Mouse (Mus musculus) megakaryocyte-erythroid progenitor cell, adult 5-6 weeks (primary cell): Measurements from ENCODE around the gene Acr. TPM values are rescaled to one million over a fixed set of nuclear protein-coding genes. Genes with fewer than 3 reads are reported as not detected.

Source experiments
- ATAC-seq: replicated peaks from 2 replicates; pipeline ENCODE4 v1.8.0; 2016; ENCODE audit warnings: mild to moderate bottlenecking, inconsistent platforms; ENCODE audit not compliant: severe bottlenecking, poor library complexity, low FRiP score, low TSS enrichment
- total RNA-seq, 2 experiments: library from RNA; stranded (forward) in 1 of 2; stranded (reverse) in 1 of 2; fragments of 200-1000, 215-1000 nt in 1 of 2; fragments of >200 nt in 1 of 2; fragmentation: Nextera tagmentation in 1 of 2; gene quantifications; 2 replicates each; pipeline ENCODE4 v1.2.3; 2014 to 2017

Acr gene
- total RNA-seq, 2 experiments from 2014 or later, result 1.3 TPM; not detected in 1

- ATAC-seq, result no peak; the same call in 1 of the 2 replicates
These were observed 39.4 kb downstream of the Acr start for GRCm38 (mm10) chr15:89607480-89607879.

GRCm38 (mm10) chr15:89607888-89608287 lies 39.8 kb downstream of the Acr start:
- ATAC-seq, result no peak

- ATAC-seq, result peak; percentile 88
These were observed 54.3 kb downstream of the Acr start for GRCm38 (mm10) chr15:89622312-89622958.

- ATAC-seq, result 0 out of 2 replicates have a peak, but pooled peaks have one; percentile 18
These were observed 55.0 kb downstream of the Acr start for GRCm38 (mm10) chr15:89622959-89623625.

- ATAC-seq, result peak; percentile 84
These were observed 55.5 kb downstream of the Acr start for GRCm38 (mm10) chr15:89623626-89623959.

Other genes starting within 250 kb of the Acr start
- gene Adm2, start 245.6 kb upstream of the Acr start, total RNA-seq (2014; fragmentation: Nextera tagmentation), result not detected in 2 replicates
- gene Adm2, start 245.6 kb upstream of the Acr start, total RNA-seq (2017), result not detected in 2 replicates
- not detected in 2 replicates for gene Miox, start 233.9 kb upstream of the Acr start, total RNA-seq (2014; fragmentation: Nextera tagmentation)
- not detected in 2 replicates for gene Miox, start 233.9 kb upstream of the Acr start, total RNA-seq (2017)
- 30.5 and 38.1 TPM in 2 replicates for gene Lmf2, start 212.7 kb upstream of the Acr start, total RNA-seq (2014; fragmentation: Nextera tagmentation)
- 6.5 and 8.2 TPM in 2 replicates for gene Lmf2, start 212.7 kb upstream of the Acr start, total RNA-seq (2017)
- 144 and 155 TPM in 2 replicates for gene Ncaph2, start 212.6 kb upstream of the Acr start, total RNA-seq (2014; fragmentation: Nextera tagmentation)
- gene Ncaph2, start 212.6 kb upstream of the Acr start, total RNA-seq (2017), result 88.3 and 91.2 TPM in 2 replicates
- 26.1 and 28.3 TPM in 2 replicates for gene Sco2, start 194.5 kb upstream of the Acr start, total RNA-seq (2014; fragmentation: Nextera tagmentation)
- gene Sco2, start 194.5 kb upstream of the Acr start, total RNA-seq (2017), result 12.2 and 17.0 TPM in 2 replicates
- not detected in 2 replicates for gene Tymp, start 191.3 kb upstream of the Acr start, total RNA-seq (2014; fragmentation: Nextera tagmentation)
- 0.65 TPM in 1 of 2 replicates, not detected in the other for gene Tymp, start 191.3 kb upstream of the Acr start, total RNA-seq (2017)
- 13.9 and 14.0 TPM in 2 replicates for gene Odf3b, start 189.0 kb upstream of the Acr start, total RNA-seq (2014; fragmentation: Nextera tagmentation)
- gene Odf3b, start 189.0 kb upstream of the Acr start, total RNA-seq (2017), result 4.7 TPM in 1 of 2 replicates, not detected in the other
- gene Klhdc7b, start 183.4 kb upstream of the Acr start, total RNA-seq (2014; fragmentation: Nextera tagmentation), result not detected in 2 replicates
- not detected in 2 replicates for gene Klhdc7b, start 183.4 kb upstream of the Acr start, total RNA-seq (2017)
- gene Syce3, start 157.8 kb upstream of the Acr start, total RNA-seq (2014; fragmentation: Nextera tagmentation), result not detected in 2 replicates
- not detected in 2 replicates for gene Syce3, start 157.8 kb upstream of the Acr start, total RNA-seq (2017)
- gene Cpt1b, start 142.5 kb upstream of the Acr start, total RNA-seq (2014; fragmentation: Nextera tagmentation), result 2.0 and 3.5 TPM in 2 replicates
- 2.0 and 14.6 TPM in 2 replicates for gene Cpt1b, start 142.5 kb upstream of the Acr start, total RNA-seq (2017)
- 0.70 and 2.8 TPM in 2 replicates for gene C730034F03Rik, start 138.7 kb upstream of the Acr start, total RNA-seq (2014; fragmentation: Nextera tagmentation)
- gene C730034F03Rik, start 138.7 kb upstream of the Acr start, total RNA-seq (2017), result 2.0 and 3.1 TPM in 2 replicates
- gene Gm44502, start 138.6 kb upstream of the Acr start, total RNA-seq (2014; fragmentation: Nextera tagmentation), result not detected in 2 replicates
- gene Gm44502, start 138.6 kb upstream of the Acr start, total RNA-seq (2017), result 0.57 TPM in 1 of 2 replicates, not detected in the other
- 56.6 and 59.9 TPM in 2 replicates for gene Chkb, start 138.4 kb upstream of the Acr start, total RNA-seq (2014; fragmentation: Nextera tagmentation)
- 14.5 and 14.9 TPM in 2 replicates for gene Chkb, start 138.4 kb upstream of the Acr start, total RNA-seq (2017)
- gene Mapk8ip2, start 114.4 kb upstream of the Acr start, total RNA-seq (2014; fragmentation: Nextera tagmentation), result not detected in 2 replicates
- not detected in 2 replicates for gene Mapk8ip2, start 114.4 kb upstream of the Acr start, total RNA-seq (2017)
- gene Arsa, start 90.9 kb upstream of the Acr start, total RNA-seq (2014; fragmentation: Nextera tagmentation), result 10.7 and 18.3 TPM in 2 replicates
- 7.1 and 17.4 TPM in 2 replicates for gene Arsa, start 90.9 kb upstream of the Acr start, total RNA-seq (2017)
- gene Shank3, start 68.7 kb upstream of the Acr start, total RNA-seq (2014; fragmentation: Nextera tagmentation), result 77.1 and 87.3 TPM in 2 replicates
- gene Shank3, start 68.7 kb upstream of the Acr start, total RNA-seq (2017), result 11.8 and 48.9 TPM in 2 replicates
- 11.1 and 16.6 TPM in 2 replicates for gene Rabl2, start 23.6 kb downstream of the Acr start, total RNA-seq (2014; fragmentation: Nextera tagmentation)
- gene Rabl2, start 23.6 kb downstream of the Acr start, total RNA-seq (2017), result 8.4 and 11.7 TPM in 2 replicates